Mouse (Mus musculus) lung, embryonic 14.5 days (tissue): Measurements from ENCODE around the gene Slc3a2. TPM values are rescaled to one million over a fixed set of nuclear protein-coding genes. Genes with fewer than 3 reads are reported as not detected.

ENCODE experiments used
- ATAC-seq: fragments of 200-750 bp; cut with Nextera tagmentation; 2 replicates; pipeline ENCODE4 v1.8.0; 2017; ENCODE audit warnings: mild to moderate bottlenecking, moderate TSS enrichment, moderate library complexity; ENCODE audit not compliant: insufficient read depth
- DNase-seq: peaks from one replicate; pipeline ENCODE4 v3.0.0-alpha.2; 2015
- H3K27ac ChIP-seq: fragments of 300-500 bp; sonication (generic); 2 replicates; pipeline ENCODE4 v1.5.1; 2014; ENCODE audit warnings: low read depth, mild to moderate bottlenecking, moderate library complexity
- H3K27me3 ChIP-seq: fragments of 300-500 bp; sonication (generic); 2 replicates; pipeline ENCODE4 v1.6.1; 2014; ENCODE audit warnings: low read length, control low read depth; ENCODE audit not compliant: insufficient read depth
- H3K36me3 ChIP-seq: fragments of 300-500 bp; sonication (generic); 2 replicates; pipeline ENCODE4 v1.6.1; 2014; ENCODE audit warnings: control low read depth; ENCODE audit not compliant: insufficient read depth
- H3K4me1 ChIP-seq: fragments of 300-500 bp; sonication (generic); 2 replicates; pipeline ENCODE4 v1.6.1; 2014; ENCODE audit warnings: antibody characterized with exemption, control low read depth; ENCODE audit not compliant: insufficient read depth
- H3K4me2 ChIP-seq: fragments of 300-500 bp; sonication (generic); 2 replicates; pipeline ENCODE4 v1.6.1; 2014; ENCODE audit warnings: mild to moderate bottlenecking
- H3K4me3 ChIP-seq: fragments of 300-500 bp; sonication (generic); 2 replicates; pipeline ENCODE4 v1.5.1; 2014; ENCODE audit warnings: low read depth, low read length
- H3K9ac ChIP-seq: fragments of 300-500 bp; sonication (generic); 2 replicates; pipeline ENCODE4 v1.6.1; 2014
- H3K9me3 ChIP-seq: fragments of 300-500 bp; sonication (generic); 2 replicates; pipeline ENCODE4 v1.6.1; 2016; ENCODE audit warnings: low read depth, low read length, control low read depth
- CTCF ChIP-seq: IDR thresholded peaks from 2 replicates; pipeline ENCODE4 v1.5.1; 2016; ENCODE audit warnings: antibody characterized with exemption, low read depth
- WGBS: fragments of 180-500 bp; shearing (Covaris S2); extraction: QIAGEN DNeasy Blood & Tissue Kit; methylation state at CpG from one replicate; pipeline ENCODE4 v1.1.7; 2014; 5-methylcytosine and 5-hydroxymethylcytosine counted together
- polyA plus RNA-seq: library from polyadenylated mRNA; unstranded; fragments of >200 nt; fragmentation: Nextera tagmentation; extraction: Ambion mirVana; gene quantifications from 2 replicates; pipeline ENCODE4 v1.2.1, GENCODE M21; 2014

The Slc3a2 gene
- polyA plus RNA-seq, 1 experiment from 2014 or later = 89.1 TPM

- Histone ChIP-seq H3K4me3 (peak overlapping the region; percentile 96), H3K36me3 (peaks cover 25% of the 10 kb centered on the region), H3K27me3 (no peaks in the 10 kb centered on the region), H3K4me2 (peak overlapping the region; percentile 61), H3K4me1 (0 out of 2 replicates have a peak, but pooled peaks cover 3% of the 10 kb centered on the region), H3K9ac (peak overlapping the region; percentile 96), H3K9me3 (no peaks in the 10 kb centered on the region), H3K27ac (peak overlapping the region; percentile 92)
- ATAC-seq (no peak), DNase-seq (no peak)
- no peak for TF ChIP-seq CTCF
- WGBS = 4% methylated on average over 14 of the region's 14 CpGs
These were observed 34.4 kb upstream of the Slc3a2 start for GRCm38 (mm10) chr19:8757471-8757998.

GRCm38 (mm10) chr19:8756635-8757387, 33.6 kb upstream of the Slc3a2 start, which contains the start of gene Nxf1:
Nxf1 (plus strand) TSS chr19:8757073.
- under 1% methylated on average over 75 of the region's 75 CpGs for WGBS

GRCm38 (mm10) chr19:8755652-8756051, 32.5 kb upstream of the Slc3a2 start:
- Histone ChIP-seq H3K4me3 (peak overlapping the region; percentile 96; the same call in 1 of the 2 replicates), H3K36me3 (peaks cover 38% of the 10 kb centered on the region), H3K27me3 (no peaks in the 10 kb centered on the region), H3K4me2 (peak overlapping the region; percentile 61), H3K27ac (no peak overlapping the region), H3K9ac (no peak overlapping the region), H3K9me3 (no peaks in the 10 kb centered on the region), H3K4me1 (0 out of 2 replicates have a peak, but pooled peaks cover 3% of the 10 kb centered on the region)
- ATAC-seq (no peak), DNase-seq (no peak)
- 61% methylated on average over 3 of the region's 3 CpGs for WGBS
- TF ChIP-seq CTCF = no peak

More at GRCm38 (mm10) chr19:8756635-8757387, 33.6 kb upstream of the Slc3a2 start, which contains the start of gene Nxf1:
- peak; percentile 94 for ATAC-seq
- Histone ChIP-seq H3K27me3 (no peaks in the 10 kb centered on the region), H3K4me3 (peak within 1 kb of the TSS; percentile 96), H3K9me3 (no peaks in the 10 kb centered on the region), H3K9ac (peak within 1 kb of the TSS; percentile 96), H3K4me2 (peak within 1 kb of the TSS; percentile 61), H3K27ac (peak within 1 kb of the TSS; percentile 92), H3K36me3 (peaks cover 27% of the 10 kb centered on the region), H3K4me1 (0 out of 2 replicates have a peak, but pooled peaks cover 3% of the 10 kb centered on the region)
- DNase-seq = peak; percentile 99
- 0 out of 2 replicates have a peak, but pooled peaks have one; percentile 7 for TF ChIP-seq CTCF

GRCm38 (mm10) chr19:8747368-8747767, 24.2 kb upstream of the Slc3a2 start:
- peaks cover 97% of the 10 kb centered on the region for H3K36me3 ChIP-seq
- peak; percentile 45 for TF ChIP-seq CTCF
- no peak overlapping the region for H3K4me3 ChIP-seq
- H3K27ac ChIP-seq = no peak overlapping the region
- no peak overlapping the region for H3K9ac ChIP-seq
- no peak overlapping the region for H3K4me2 ChIP-seq
- WGBS = 76% methylated on average over 2 of the region's 2 CpGs
- H3K27me3 ChIP-seq = no peaks in the 10 kb centered on the region
- H3K9me3 ChIP-seq = no peaks in the 10 kb centered on the region
- DNase-seq (peak; percentile 37), ATAC-seq (no peak)
- peaks cover 4% of the 10 kb centered on the region; the same call in 1 of the 2 replicates for H3K4me1 ChIP-seq

GRCm38 (mm10) chr19:8745382-8745781, 22.2 kb upstream of the Slc3a2 start:
- DNase-seq (no peak), ATAC-seq (no peak)
- peaks cover 4% of the 10 kb centered on the region; the same call in 1 of the 2 replicates for H3K4me1 ChIP-seq
- no peak overlapping the region for H3K9ac ChIP-seq
- H3K27me3 ChIP-seq = no peaks in the 10 kb centered on the region
- no peaks in the 10 kb centered on the region for H3K9me3 ChIP-seq
- H3K4me3 ChIP-seq = no peak overlapping the region
- no peak for TF ChIP-seq CTCF
- no peak overlapping the region for H3K4me2 ChIP-seq
- peaks cover 80% of the 10 kb centered on the region for H3K36me3 ChIP-seq
- WGBS = 90% methylated on average over 1 of the region's 1 CpGs
- no peak overlapping the region for H3K27ac ChIP-seq

GRCm38 (mm10) chr19:8742176-8742575, 19.0 kb upstream of the Slc3a2 start:
- Histone ChIP-seq H3K9me3 (no peaks in the 10 kb centered on the region), H3K27ac (peak overlapping the region; percentile 97), H3K4me2 (peak overlapping the region; percentile 77), H3K9ac (peak overlapping the region; percentile 95), H3K27me3 (no peaks in the 10 kb centered on the region), H3K36me3 (peaks cover 77% of the 10 kb centered on the region), H3K4me3 (peak overlapping the region; percentile 97), H3K4me1 (peaks cover 4% of the 10 kb centered on the region; the same call in 1 of the 2 replicates)
- no peak for TF ChIP-seq CTCF
- WGBS = 11% methylated on average over 14 of the region's 14 CpGs
- DNase-seq = no peak
- ATAC-seq = no peak
